Mouse (Mus musculus) lung, adult 2 months (tissue): Measurements from ENCODE around the gene Rasal2. TPM values are rescaled to one million over a fixed set of nuclear protein-coding genes. Genes with fewer than 3 reads are reported as not detected.

Experiments used
- DNase-seq: peaks from one replicate; pipeline ENCODE4 v3.0.0; 2022
- H3K4me1 ChIP-seq: fragments of 200-500 bp; 2 replicates; pipeline ENCODE4 v1.6.1; 2011; ENCODE audit warnings: low read length; ENCODE audit not compliant: control insufficient read depth, insufficient read depth
- H3K4me3 ChIP-seq: fragments of 200-500 bp; replicated peaks from 2 replicates; pipeline ENCODE3; 2011; ENCODE audit warnings: low read depth, mild to moderate bottlenecking, control low read depth, low read length; ENCODE audit errors: extremely low read depth
- CTCF ChIP-seq: fragments of 200-500 bp; IDR thresholded peaks from 2 replicates; pipeline ENCODE4 v1.5.1; 2011; ENCODE audit warnings: mild to moderate bottlenecking, low read length, control low read depth; ENCODE audit not compliant: insufficient read depth
- POLR2A ChIP-seq: fragments of 200-500 bp; IDR thresholded peaks from 2 replicates; pipeline ENCODE4 v1.6.1; 2011; ENCODE audit warnings: low read depth, mild to moderate bottlenecking, control low read depth, low read length, borderline replicate concordance; ENCODE audit errors: extremely low read depth
- WGBS: fragments of 180-500 bp; shearing (Covaris S2); methylation state at CpG from one replicate; pipeline ENCODE4 v1.1.7; 2018; 5-methylcytosine and 5-hydroxymethylcytosine counted together
- polyA plus RNA-seq: library from polyadenylated mRNA; depleted of rRNA; stranded (reverse); fragments of >200 nt; gene quantifications from 2 replicates; pipeline ENCODE4 v1.2.3, GENCODE M21; 2012; rRNA removed

The Rasal2 gene
- 7.6 and 10.4 TPM in 2 replicates for polyA plus RNA-seq

GRCm38 (mm10) chr1:157412454-157413369 lies at the start of gene Rasal2:
TSS of gene Rasal2 (minus strand) at chr1:157412595.
- DNase-seq, result peak; percentile 93
- H3K4me3 ChIP-seq, result peak within 1 kb of the TSS; percentile 74
- TF ChIP-seq POLR2A (peak; percentile 59; the same call in 1 of the 2 replicates), CTCF (no peak)
- 1% methylated on average over 62 of the region's 62 CpGs for WGBS
- H3K4me1 ChIP-seq, result peaks cover 7% of the 10 kb centered on the region

DNA sequence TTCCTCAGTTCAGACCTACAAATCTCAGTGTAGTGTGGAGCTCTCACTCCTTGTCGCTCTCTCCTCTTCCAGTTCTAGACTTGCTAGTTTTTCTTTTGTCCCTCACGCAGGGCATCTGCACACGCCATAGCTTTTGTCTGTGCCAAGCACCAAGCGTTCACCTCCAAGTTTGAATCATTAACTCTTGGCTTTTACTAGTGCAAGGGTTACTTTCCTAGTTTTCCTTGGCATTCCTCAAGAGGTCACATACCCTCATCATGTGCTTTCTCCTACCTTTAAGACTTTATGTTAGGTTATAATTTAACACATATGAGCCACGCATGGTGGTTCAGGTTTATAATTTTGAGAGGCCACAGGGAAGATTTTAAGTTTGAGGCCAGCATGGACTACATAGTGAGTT lies 48.9 kb upstream of the Rasal2 start:
- TF ChIP-seq POLR2A, result no peak
- no peak for TF ChIP-seq CTCF
- Histone ChIP-seq H3K4me1 (no peaks in the 10 kb centered on the region; the same call in 1 of the 2 replicates), H3K4me3 (no peak overlapping the region)
- WGBS, result 98% methylated on average over 5 of the region's 5 CpGs
- DNase-seq, result no peak

DNA sequence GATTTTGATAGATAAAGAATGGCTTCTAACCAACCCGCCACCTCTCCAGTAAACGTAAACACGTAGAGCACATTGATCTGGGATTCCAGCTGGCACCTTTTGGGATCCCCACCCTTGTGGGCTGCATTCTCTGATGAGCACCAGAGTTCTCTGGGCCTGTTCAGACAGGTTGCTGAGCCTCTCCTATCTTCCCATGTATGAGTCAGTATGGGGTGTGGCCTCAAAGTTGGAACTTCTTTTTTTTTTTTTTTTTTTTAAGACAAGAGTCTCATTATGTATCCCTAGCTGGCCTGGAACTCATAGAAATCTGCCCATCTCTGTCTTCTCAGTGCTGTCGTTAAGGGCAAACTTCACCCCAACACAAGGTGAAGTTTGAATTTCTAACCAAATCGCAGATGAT lies 47.5 kb upstream of the Rasal2 start:
- no peak for TF ChIP-seq CTCF
- TF ChIP-seq POLR2A, result no peak
- no peak for DNase-seq
- WGBS, result 92% methylated on average over 5 of the region's 5 CpGs
- Histone ChIP-seq H3K4me3 (no peak overlapping the region), H3K4me1 (no peaks in the 10 kb centered on the region; the same call in 1 of the 2 replicates)

DNA sequence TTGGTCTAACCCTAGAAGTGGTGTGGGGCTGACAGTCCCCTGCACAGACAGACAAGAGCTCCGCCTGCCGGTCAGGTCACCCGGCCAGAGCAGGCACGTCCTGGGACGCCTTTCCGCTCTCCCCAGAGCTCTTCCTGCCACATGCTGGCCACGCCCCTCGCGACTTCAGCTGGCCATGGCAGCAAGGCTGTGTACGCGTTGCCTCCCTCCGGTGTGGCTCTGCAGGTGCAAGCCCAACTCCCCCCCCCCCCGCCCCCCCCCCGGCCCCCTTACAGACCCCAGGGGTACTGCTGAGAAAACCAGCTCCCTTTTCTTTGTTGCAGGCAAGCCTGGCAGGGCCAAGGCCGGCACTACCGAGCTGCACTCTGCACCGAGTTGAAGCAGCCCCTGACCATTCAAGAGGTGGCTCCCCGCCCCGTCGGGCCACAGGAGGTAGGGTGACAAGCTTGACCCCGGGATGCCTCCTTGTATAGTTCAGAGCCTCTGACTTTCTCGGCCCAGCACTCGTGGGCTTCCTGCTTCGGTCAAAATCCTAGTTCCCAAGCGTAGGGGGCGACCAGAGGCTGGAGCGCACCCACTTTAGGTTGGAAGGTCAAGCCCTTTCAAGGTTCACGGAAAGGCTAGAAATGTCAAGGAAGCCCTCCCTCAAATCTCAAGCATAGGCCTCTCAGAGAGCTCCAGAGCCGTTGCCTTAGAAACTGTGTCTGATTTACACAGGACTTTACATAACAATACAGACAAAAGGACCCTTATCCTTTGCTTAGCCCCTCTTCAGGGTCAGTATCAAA lies 46.2 kb upstream of the Rasal2 start, which contains the start of gene Cryzl2:
Gene Cryzl2, plus strand, starts transcription at position 157 of the 788 bp plus-strand sequence.
- no peaks in the 10 kb centered on the region; the same call in 1 of the 2 replicates for H3K4me1 ChIP-seq
- 8% methylated on average over 28 of the region's 29 CpGs for whole genome bisulfite sequencing
- peak; percentile 81 for DNase-seq
- H3K4me3 ChIP-seq, result peak within 1 kb of the TSS; percentile 50
- TF ChIP-seq CTCF, result peak; percentile 79
- TF ChIP-seq POLR2A, result peak; percentile 50; the same call in 1 of the 2 replicates

- DNase-seq, result no peak
- TF ChIP-seq POLR2A (no peak), CTCF (no peak)
- WGBS, result 93% methylated on average over 3 of the region's 3 CpGs
- no peaks in the 10 kb centered on the region; the same call in 1 of the 2 replicates for H3K4me1 ChIP-seq
- H3K4me3 ChIP-seq, result no peak overlapping the region
Measured at GRCm38 (mm10) chr1:157457789-157458188, 45.4 kb upstream of the Rasal2 start.

DNA sequence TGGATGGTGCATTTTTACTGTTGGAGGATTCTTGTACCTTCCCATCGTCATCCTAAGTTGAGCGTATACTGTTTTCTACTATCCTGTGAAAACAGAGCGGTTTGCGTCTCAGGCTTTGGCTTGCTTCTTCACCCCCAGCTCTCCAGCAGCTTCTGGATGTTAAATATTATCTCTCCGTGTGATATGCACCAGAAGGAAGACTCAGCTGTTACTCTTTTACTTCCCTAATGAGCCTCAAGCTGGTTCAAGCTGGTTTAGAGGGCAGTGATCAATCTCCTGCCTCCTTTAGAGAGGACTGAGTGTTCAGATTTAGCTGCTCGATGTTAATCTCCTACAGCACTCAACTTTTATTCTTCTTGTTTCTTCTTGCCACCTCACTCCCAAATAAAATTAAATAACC lies 42.5 kb upstream of the Rasal2 start:
- Histone ChIP-seq H3K4me3 (no peak overlapping the region), H3K4me1 (peaks cover 2% of the 10 kb centered on the region)
- no peak for TF ChIP-seq POLR2A
- TF ChIP-seq CTCF, result no peak
- WGBS, result 77% methylated on average over 6 of the region's 6 CpGs
- DNase-seq, result no peak

DNA sequence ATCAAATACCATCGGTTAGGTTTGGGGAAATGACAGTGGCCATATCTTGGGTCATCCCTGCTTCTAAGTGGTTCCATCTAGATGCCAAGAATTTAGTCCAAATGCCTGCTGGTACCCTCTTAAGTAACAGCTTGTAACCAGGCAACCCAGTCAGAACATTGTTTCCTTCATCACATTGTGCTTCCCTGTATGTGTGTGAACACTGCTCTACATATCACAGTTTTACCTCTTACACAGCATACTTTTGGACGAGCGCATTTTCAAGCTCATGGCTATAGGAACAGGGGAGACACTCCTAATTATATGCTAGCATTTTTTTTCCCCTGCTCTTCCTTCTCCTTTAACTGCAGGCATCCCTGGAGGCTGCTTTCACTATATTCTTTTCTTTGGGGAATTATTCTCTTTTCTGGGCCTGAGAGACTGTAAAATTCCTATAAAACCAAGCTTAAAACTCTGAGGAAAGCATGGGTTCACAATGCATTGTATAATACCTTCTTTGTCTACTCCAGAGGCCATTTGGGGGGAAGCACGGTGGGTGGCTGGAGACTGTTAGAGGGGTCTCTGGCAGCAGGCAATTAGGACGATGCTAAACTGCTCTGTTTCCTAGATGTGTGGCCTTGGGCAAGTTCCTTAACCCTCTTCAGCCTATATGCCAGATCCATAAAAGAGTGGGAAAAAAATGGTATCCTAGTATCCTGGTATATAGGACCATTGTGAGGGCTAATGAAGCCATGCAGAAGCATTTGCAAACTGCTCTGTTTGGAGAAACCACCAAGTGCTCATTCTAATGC lies 40.6 kb upstream of the Rasal2 start:
- no peak overlapping the region for H3K4me3 ChIP-seq
- whole genome bisulfite sequencing, result 84% methylated on average over 5 of the region's 5 CpGs
- DNase-seq, result no peak
- H3K4me1 ChIP-seq, result peaks cover 12% of the 10 kb centered on the region; the same call in 1 of the 2 replicates
- no peak for TF ChIP-seq POLR2A
- TF ChIP-seq CTCF, result no peak

GRCm38 (mm10) chr1:157452284-157452683 lies 39.9 kb upstream of the Rasal2 start:
- no peak for DNase-seq
- Histone ChIP-seq H3K4me3 (no peak overlapping the region), H3K4me1 (peaks cover 13% of the 10 kb centered on the region; the same call in 1 of the 2 replicates)
- 74% methylated on average over 3 of the region's 3 CpGs for WGBS
- TF ChIP-seq POLR2A, result no peak
- no peak for TF ChIP-seq CTCF
